16 mouse cellular contexts compared by ENCODE assay signal in genomic region chr15:79321733-79322190, GRCm38 (mm10). TPM values are rescaled to one million over a fixed set of nuclear protein-coding genes. Genes with fewer than 3 reads are reported as not detected.
A peak's percentile ranks its signal among the peaks of the same experiment; 100 is the strongest.
DNase-seq lines count a peak whose midpoint lies in the region; ATAC-seq and TF ChIP-seq lines count a peak whose summit lies in the region.
"Had no signal": no experiment of that assay in that cellular context is flagged by ENCODE, and none has a peak within 500 bp of the region (broad histone marks: within the 10 kb centered on the region; RNA-seq: fewer than 3 reads in every experiment).

No protein-coding gene starts in this region.

- H3K4me2 ChIP-seq in heart, postnatal 0 days (ENCODE audit: low read depth, low read length), result no peak overlapping the region
- H3K4me2 ChIP-seq: hindbrain, embryonic 12.5 days; midbrain, embryonic 12.5 days had no signal

- no peak for TF ChIP-seq CTCF in heart, postnatal 0 days (IDR thresholded peaks at IDR 0.05; ENCODE audit: low read depth)
- no peak for TF ChIP-seq CTCF in MEL (IDR thresholded peaks at IDR 0.05 in 2 of 3, conservative IDR thresholded peaks at IDR 0.05 in 1 of 3; ENCODE audit: control insufficient read depth in 1 of 3, insufficient read depth in 1 of 3, low read depth in 2 of 3, low read length in 3 of 3, poor library complexity in 1 of 3, severe bottlenecking in 1 of 3)
- TF ChIP-seq CTCF in liver, adult 2 months (IDR thresholded peaks at IDR 0.05; ENCODE audit: low read depth, low read length), result no peak
- no peak for TF ChIP-seq CTCF in small intestine, adult 2 months (IDR thresholded peaks at IDR 0.05; ENCODE audit: extremely low read depth, insufficient read length, insufficient replicate concordance, low read depth, low read length)

- no peak overlapping the region for H3K9ac ChIP-seq in heart, postnatal 0 days (replicated peaks; ENCODE audit: low read depth, low read length)
- H3K9ac ChIP-seq in MEL (ENCODE audit: control insufficient read depth, low read depth, low read length, poor library complexity, severe bottlenecking), result peak overlapping the region; percentile 17
- no peak overlapping the region for H3K9ac ChIP-seq in liver, adult 2 months (ENCODE audit: low read depth, low read length)
- H3K9ac ChIP-seq: hindbrain, embryonic 12.5 days; midbrain, embryonic 12.5 days had no signal

- no peak for TF ChIP-seq RAD21 in MEL (IDR thresholded peaks at IDR 0.05; ENCODE audit: low read depth, low read length)

- no peaks in the 10 kb centered on the region for H3K27me3 ChIP-seq in heart, postnatal 0 days (ENCODE audit: control insufficient read depth, insufficient read depth, low read length)
- no peaks in the 10 kb centered on the region for H3K27me3 ChIP-seq in MEL (ENCODE audit: control insufficient read depth in 1 of 2, insufficient read depth in 2 of 2, low read length in 2 of 2)
- no peaks in the 10 kb centered on the region for H3K27me3 ChIP-seq in liver, adult 2 months (ENCODE audit: control insufficient read depth, insufficient read depth, low read length)
- H3K27me3 ChIP-seq in small intestine, adult 2 months (ENCODE audit: control insufficient read depth, insufficient read depth, low read length), result no peaks in the 10 kb centered on the region
- H3K27me3 ChIP-seq: hindbrain, embryonic 12.5 days; midbrain, embryonic 12.5 days had no signal

- intact Hi-C loops in left cerebral cortex, postnatal 14 days (cut with DNase I), result no loop called here

- no peaks in the 10 kb centered on the region for H3K36me3 ChIP-seq in heart, postnatal 0 days (replicated peaks; ENCODE audit: control insufficient read depth, insufficient read depth, low read length)
- H3K36me3 ChIP-seq in MEL (ENCODE audit: control insufficient read depth in 1 of 2, insufficient read depth in 2 of 2, low read length in 2 of 2), result peaks cover 0 to 36% of the 10 kb centered on the region in 2 experiments; a peak in 2 of 4 replicates
- H3K36me3 ChIP-seq in liver, adult 2 months (ENCODE audit: control insufficient read depth, insufficient read depth, low read length), result no peaks in the 10 kb centered on the region
- peaks cover 8% of the 10 kb centered on the region; the same call in 1 of the 2 replicates for H3K36me3 ChIP-seq in small intestine, adult 2 months (ENCODE audit: control insufficient read depth, insufficient read depth, low read length)
- H3K36me3 ChIP-seq: midbrain, embryonic 12.5 days had no signal

- ATAC-seq in heart, postnatal 0 days (ENCODE audit: insufficient read depth, low read depth), result no peak
- ATAC-seq in inflammation-experienced regulatory T-cells, adult 6 months, result no peak

- H3K27ac ChIP-seq in heart, postnatal 0 days (ENCODE audit: low read depth), result peak overlapping the region; percentile 86; the same call in 1 of the 2 replicates
- peak overlapping the region; percentile 62 for H3K27ac ChIP-seq in MEL (ENCODE audit: control insufficient read depth, low read depth, low read length)
- peak overlapping the region; percentile 82 for H3K27ac ChIP-seq in liver, adult 2 months (replicated peaks; ENCODE audit: insufficient read depth, low read depth, low read length)
- peak overlapping the region; percentile 87 for H3K27ac ChIP-seq in small intestine, adult 2 months (ENCODE audit: insufficient read depth, low read depth, low read length)
- H3K27ac ChIP-seq: hindbrain, embryonic 12.5 days; midbrain, embryonic 12.5 days had no signal

- H3K4me3 ChIP-seq in heart, postnatal 0 days (ENCODE audit: low read depth, low read length), result no peak overlapping the region
- H3K4me3 ChIP-seq in MEL (ENCODE audit: control insufficient read depth in 1 of 2, insufficient read depth in 1 of 2, low read depth in 2 of 2, low read length in 2 of 2), result peak overlapping the region; percentile 7 to 13; a peak in 2 of 4 replicates
- H3K4me3 ChIP-seq in liver, adult 2 months (ENCODE audit: insufficient read depth, low read depth, low read length), result no peak overlapping the region
- no peak overlapping the region for H3K4me3 ChIP-seq in small intestine, adult 2 months (ENCODE audit: low read depth, low read length)
- H3K4me3 ChIP-seq: hindbrain, embryonic 12.5 days; midbrain, embryonic 12.5 days; myocyte had no signal

- peaks cover 46% of the 10 kb centered on the region for H3K4me1 ChIP-seq in heart, postnatal 0 days (ENCODE audit: control insufficient read depth, insufficient read depth)
- H3K4me1 ChIP-seq in MEL (ENCODE audit: control insufficient read depth in 1 of 2, insufficient read depth in 2 of 2, low read length in 2 of 2), result peaks cover 23 to 32% of the 10 kb centered on the region in 2 experiments
- peaks cover 37% of the 10 kb centered on the region for H3K4me1 ChIP-seq in liver, adult 2 months (ENCODE audit: control insufficient read depth, insufficient read depth, low read length)
- H3K4me1 ChIP-seq in small intestine, adult 2 months (ENCODE audit: control insufficient read depth, insufficient read depth, insufficient read length, low read length), result peaks cover 31% of the 10 kb centered on the region

- TF ChIP-seq EP300 in heart, postnatal 0 days (IDR thresholded peaks at IDR 0.05; ENCODE audit: low read depth), result no peak
- peak; percentile 46 to 57; a peak in 2 of 4 replicates for TF ChIP-seq EP300 in MEL (IDR thresholded peaks at IDR 0.05; ENCODE audit: low read depth in 1 of 2, low read length in 2 of 2)

- WGBS in heart, postnatal 0 days, result 32% methylated on average over 5 of the region's 5 CpGs
- WGBS in liver, adult 2 months, result 12% methylated on average over 5 of the region's 5 CpGs
- WGBS in small intestine, adult 2 months, result 28% methylated on average over 5 of the region's 5 CpGs

- H3K79me2 ChIP-seq in MEL (ENCODE audit: control insufficient read depth, insufficient read depth, low read length, poor library complexity), result peaks cover 17% of the 10 kb centered on the region
- H3K79me2 ChIP-seq in liver, adult 2 months (ENCODE audit: control insufficient read depth, insufficient read depth, low read length), result 0 out of 2 replicates have a peak, but pooled peaks cover 6% of the 10 kb centered on the region

- DNase-seq in heart, postnatal 0 days (ENCODE audit: low spot score), result no peak
- no peak for DNase-seq in heart, adult 8-10 months (ENCODE audit: low spot score)
- peak; percentile 13 for DNase-seq in MEL (ENCODE audit: low read depth, low spot score)
- DNase-seq in liver, adult 2 months (ENCODE audit: extremely low read depth, low read depth, low spot score), result peak; percentile 99
- no peak for DNase-seq in left cerebral cortex, postnatal 14 days (ENCODE audit: low spot score in 2 of 2)
- no peak for DNase-seq in MN1 (ENCODE audit: low spot score)
- DNase-seq: cerebellum, adult 11 months; cerebellum, postnatal 36 days; kidney, adult 8-10 months; lung, postnatal 14 days; right cerebral cortex, postnatal 14 days had no signal

- no peak for TF ChIP-seq POLR2A in MEL (IDR thresholded peaks at IDR 0.05; ENCODE audit: control insufficient read depth in 1 of 2, insufficient read depth in 1 of 2, low read depth in 1 of 2, low read length in 2 of 2, poor library complexity in 1 of 2)
- no peak for TF ChIP-seq POLR2A in liver, adult 2 months (IDR thresholded peaks at IDR 0.05; ENCODE audit: extremely low read depth, insufficient read depth, low read length)
- TF ChIP-seq POLR2A in small intestine, adult 2 months (IDR thresholded peaks at IDR 0.05; ENCODE audit: low read depth, low read length), result no peak

- no peaks in the 10 kb centered on the region for H3K9me3 ChIP-seq in heart, postnatal 0 days (replicated peaks; ENCODE audit: control insufficient read depth, low read length)
- H3K9me3 ChIP-seq in MEL (replicated peaks; ENCODE audit: insufficient read depth, low read length), result no peaks in the 10 kb centered on the region
- H3K9me3 ChIP-seq: hindbrain, embryonic 12.5 days; midbrain, embryonic 12.5 days had no signal

RNA-seq across cellular contexts. Expression of gene Pla2g6, which starts 6.4 kb away (rescaled TPM):
- total RNA-seq in heart, postnatal 0 days (2014; rRNA removed; ENCODE audit: low replicate concordance), result 14.1 and 20.3 TPM in 2 replicates
- polyA plus RNA-seq in heart, postnatal 0 days (2015; fragmentation: Nextera tagmentation; extraction: Ambion mirVana), result 7.1 and 7.9 TPM in 2 replicates
- 10 to 100 TPM; 11.6 to 15.6 (median 13.4) TPM for total RNA-seq in heart, adult 8-10 months (2022)
- 11.8 and 12.0 TPM in 2 replicates for total RNA-seq in MEL (2012; rRNA removed)
- 10 to 100 TPM in 1 of 2 experiments, not detected in 1; 24.7 TPM for polyA plus RNA-seq in MEL (2012; ENCODE audit: insufficient read depth in 1 of 2, insufficient read length in 2 of 2, low read depth in 1 of 2, low replicate concordance in 2 of 2, missing spikeins in 1 of 2)
- 16.3 and 29.3 TPM in 2 replicates for total RNA-seq in liver, adult 2 months (2014; rRNA removed)
- 24.5 and 25.1 TPM in 2 replicates for polyA plus RNA-seq in liver, adult 2 months (2012; rRNA removed)
- 24.1 and 40.2 TPM in 2 replicates for polyA plus RNA-seq in small intestine, adult 2 months (2012; rRNA removed)
- polyA plus RNA-seq in inflammation-experienced regulatory T-cells, adult 6 months (2017; shearing (Covaris generic)), result 10 to 100 TPM; 12.5 to 18.4 (median 15.1) TPM
- total RNA-seq in left cerebral cortex, postnatal 14 days (2021), result 10 to 100 TPM; 21.5 to 23.0 TPM

RNA-seq across cellular contexts. Expression of gene Maff, which starts 24.7 kb away (rescaled TPM):
- 12.9 and 19.4 TPM in 2 replicates for total RNA-seq in heart, postnatal 0 days (2014; rRNA removed; ENCODE audit: low replicate concordance)
- 1.8 and 2.9 TPM in 2 replicates for polyA plus RNA-seq in heart, postnatal 0 days (2015; fragmentation: Nextera tagmentation; extraction: Ambion mirVana)
- total RNA-seq in heart, adult 8-10 months (2022), result 10 to 100 TPM in 2 of 4 experiments, 1 to 10 TPM in 2; 5.7 to 11.1 (median 9.9) TPM
- 3.3 TPM in 2 replicates for total RNA-seq in MEL (2012; rRNA removed)
- 1 to 10 TPM in 1 of 2 experiments, not detected in 1; 5.8 TPM for polyA plus RNA-seq in MEL (2012; ENCODE audit: insufficient read depth in 1 of 2, insufficient read length in 2 of 2, low read depth in 1 of 2, low replicate concordance in 2 of 2, missing spikeins in 1 of 2)
- 8.5 and 10.8 TPM in 2 replicates for total RNA-seq in liver, adult 2 months (2014; rRNA removed)
- 0.75 and 0.89 TPM in 2 replicates for polyA plus RNA-seq in liver, adult 2 months (2012; rRNA removed)
- polyA plus RNA-seq in small intestine, adult 2 months (2012; rRNA removed), result 9.4 and 28.5 TPM in 2 replicates
- 1 to 10 TPM in 2 of 3 experiments, under 1 TPM in 1; 0.84 to 5.5 (median 1.5) TPM for polyA plus RNA-seq in inflammation-experienced regulatory T-cells, adult 6 months (2017; shearing (Covaris generic))
- total RNA-seq in left cerebral cortex, postnatal 14 days (2021), result 1 to 10 TPM; 1.4 to 2.6 TPM

RNA-seq across cellular contexts. Expression of gene Baiap2l2, which starts 36.4 kb away (rescaled TPM):
- total RNA-seq in heart, postnatal 0 days (2014; rRNA removed; ENCODE audit: low replicate concordance), result 0.23 and 0.27 TPM in 2 replicates
- polyA plus RNA-seq in heart, postnatal 0 days (2015; fragmentation: Nextera tagmentation; extraction: Ambion mirVana), result 2.2 and 4.5 TPM in 2 replicates
- total RNA-seq in heart, adult 8-10 months (2022), result 1 to 10 TPM in 1 of 4 experiments, under 1 TPM in 1, not detected in 2; 0.54 to 1.3 TPM
- total RNA-seq in MEL (2012; rRNA removed), result 1.1 TPM in 1 of 2 replicates, not detected in the other
- under 1 TPM in 1 of 2 experiments, not detected in 1; 0.60 TPM for polyA plus RNA-seq in MEL (2012; ENCODE audit: insufficient read depth in 1 of 2, insufficient read length in 2 of 2, low read depth in 1 of 2, low replicate concordance in 2 of 2, missing spikeins in 1 of 2)
- total RNA-seq in liver, adult 2 months (2014; rRNA removed), result 0.20 TPM in 1 of 2 replicates, not detected in the other
- 0.31 and 0.51 TPM in 2 replicates for polyA plus RNA-seq in liver, adult 2 months (2012; rRNA removed)
- polyA plus RNA-seq in small intestine, adult 2 months (2012; rRNA removed), result 139 and 542 TPM in 2 replicates
- polyA plus RNA-seq in inflammation-experienced regulatory T-cells, adult 6 months (2017; shearing (Covaris generic)), result 1 to 10 TPM in 1 of 3 experiments, under 1 TPM in 1, not detected in 1; 0.21 to 1.6 TPM
- total RNA-seq in left cerebral cortex, postnatal 14 days (2021), result 1 to 10 TPM; 3.3 to 7.0 TPM

Comparison
In these comparisons a context has a peak if more than half of its experiments do, and no peak if none do; other contexts are left out.
1. DNase-seq: peak in MEL (single experiment) and liver, adult 2 months (single experiment); none in heart, postnatal 0 days (single experiment), heart, adult 8-10 months (single experiment), left cerebral cortex, postnatal 14 days (0 of 2) and MN1 (single experiment).
2. H3K4me3 ChIP-seq: peak in MEL (2 of 2); none in heart, postnatal 0 days (single experiment), liver, adult 2 months (single experiment) and small intestine, adult 2 months (single experiment).
3. Peak in every context shown above with its lines, with median percentiles within 50 percentile points of each other: H3K27ac ChIP-seq.